Mouse (Mus musculus): ENCODE measurements around the gene Fcor. TPM values are rescaled to one million over a fixed set of nuclear protein-coding genes. Genes with fewer than 3 reads are reported as not detected.
A peak's percentile ranks its signal among the peaks of the same experiment; 100 is the strongest.

Fcor gene
- total RNA-seq (2017) = 4.3 to 4.9 TPM in 2 of 3 replicates, not detected in the other

DNA sequence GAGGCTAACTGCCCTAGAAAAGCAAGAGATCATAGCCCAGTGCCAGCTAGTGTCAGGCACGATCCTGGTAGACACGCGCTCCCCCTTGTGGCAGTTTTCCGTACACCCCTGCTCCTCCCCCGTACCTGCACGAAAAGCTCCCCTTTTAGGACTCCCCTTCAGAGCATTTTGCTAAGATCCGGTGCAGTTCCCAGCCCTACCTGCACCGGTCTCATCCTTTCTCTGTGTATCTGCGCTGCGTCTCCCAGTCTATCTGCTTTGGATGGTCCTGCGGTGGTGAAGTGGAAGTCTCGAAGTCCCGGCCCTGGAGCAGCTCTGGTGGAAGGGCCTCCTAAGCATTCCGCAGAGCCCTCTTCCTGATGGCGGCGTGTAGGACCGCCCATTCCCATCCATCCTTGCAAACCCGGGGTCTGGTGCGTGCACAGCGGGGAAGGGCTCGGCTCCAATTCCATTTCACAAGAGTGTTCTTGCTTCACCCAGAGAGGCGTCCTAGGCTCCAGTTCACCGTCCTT is at the start of gene Fcor:
Gene Fcor, minus strand, starts transcription at position 383 of the 512 bp plus-strand sequence.
- peak; percentile 56 for ATAC-seq (replicated peaks; ENCODE audit: insufficient number of reproducible peaks, low FRiP score, low TSS enrichment, poor library complexity, severe bottlenecking)

DNA sequence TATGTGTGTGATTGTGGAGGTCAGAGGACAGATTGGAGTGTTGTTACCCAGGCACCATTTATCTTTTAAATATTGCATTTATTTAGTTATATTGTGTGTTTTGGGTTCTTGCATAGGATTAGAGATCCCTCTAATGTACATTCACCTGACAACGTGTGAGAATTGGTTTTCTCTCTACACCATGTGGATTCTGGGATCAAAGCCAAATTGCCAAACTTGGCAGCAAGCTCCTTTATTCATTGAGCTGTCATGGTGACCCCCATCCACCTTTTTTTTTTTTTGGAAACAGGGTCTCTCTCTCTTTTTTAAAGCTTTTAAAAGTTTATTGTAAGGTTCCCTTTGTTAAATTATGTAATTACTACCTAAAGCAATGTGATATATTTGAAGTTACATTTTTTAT is 48.9 kb upstream of the Fcor start:
- ATAC-seq (replicated peaks; ENCODE audit: insufficient number of reproducible peaks, low FRiP score, low TSS enrichment, poor library complexity, severe bottlenecking) = no peak

GRCm38 (mm10) chr8:3720551-3720950 is 48.4 kb upstream of the Fcor start, which contains the start of gene Clec4g:
TSS of gene Clec4g (minus strand) at chr8:3720651.
- no peak for ATAC-seq (replicated peaks; ENCODE audit: insufficient number of reproducible peaks, low FRiP score, low TSS enrichment, poor library complexity, severe bottlenecking)

DNA sequence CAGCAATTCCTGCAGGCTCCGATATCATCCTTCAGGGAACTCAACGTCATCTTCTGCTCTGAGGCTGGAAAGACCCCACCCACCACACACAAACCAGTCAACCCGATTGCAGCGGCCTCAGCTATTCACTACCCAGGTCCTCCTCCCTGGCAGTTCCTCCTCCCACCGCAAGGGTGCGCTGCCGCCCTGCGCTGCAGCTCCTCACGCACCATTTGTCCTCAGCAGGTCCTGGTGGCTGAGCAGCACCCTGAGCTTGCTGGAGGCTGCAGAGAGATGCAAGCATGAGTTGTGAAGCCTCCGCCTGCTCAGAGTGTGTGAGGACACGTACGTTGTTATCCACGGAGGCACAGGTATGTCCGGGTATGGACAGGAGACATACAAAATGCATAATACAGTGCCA is 46.4 kb upstream of the Fcor start:
- peak; percentile 93 for ATAC-seq (replicated peaks; ENCODE audit: insufficient number of reproducible peaks, low FRiP score, low TSS enrichment, poor library complexity, severe bottlenecking)

DNA sequence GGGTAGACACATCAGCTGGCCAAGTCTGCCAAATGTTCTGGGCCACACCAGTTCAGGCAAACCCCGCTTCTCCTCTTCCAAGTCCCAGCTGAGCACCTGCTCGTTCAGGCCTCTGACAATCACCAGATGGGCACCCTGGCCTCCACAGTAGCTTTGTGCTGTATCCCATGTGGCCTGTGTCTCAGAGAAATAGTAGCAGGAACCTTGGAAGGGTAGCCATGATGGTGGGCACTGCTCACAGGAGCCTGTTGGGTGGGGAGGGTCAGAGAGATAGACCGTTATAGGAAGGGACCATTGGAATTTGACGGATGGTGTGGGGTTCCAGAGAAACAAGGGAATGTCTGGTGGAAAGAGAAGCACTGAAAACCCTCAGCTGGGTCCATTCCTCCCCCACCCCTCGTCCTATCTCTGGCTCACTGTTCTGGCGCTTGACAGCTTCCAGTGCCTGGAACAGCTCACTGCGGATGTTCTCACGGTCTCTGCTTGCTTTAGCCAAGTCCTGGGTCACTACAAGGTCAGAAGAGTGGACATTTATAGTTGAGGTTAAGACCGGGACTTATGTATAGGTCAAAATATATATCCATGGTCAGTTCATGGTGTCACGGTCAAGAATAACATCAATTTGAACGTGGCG is 45.3 kb upstream of the Fcor start:
- no peak for ATAC-seq (replicated peaks; ENCODE audit: insufficient number of reproducible peaks, low FRiP score, low TSS enrichment, poor library complexity, severe bottlenecking)

DNA sequence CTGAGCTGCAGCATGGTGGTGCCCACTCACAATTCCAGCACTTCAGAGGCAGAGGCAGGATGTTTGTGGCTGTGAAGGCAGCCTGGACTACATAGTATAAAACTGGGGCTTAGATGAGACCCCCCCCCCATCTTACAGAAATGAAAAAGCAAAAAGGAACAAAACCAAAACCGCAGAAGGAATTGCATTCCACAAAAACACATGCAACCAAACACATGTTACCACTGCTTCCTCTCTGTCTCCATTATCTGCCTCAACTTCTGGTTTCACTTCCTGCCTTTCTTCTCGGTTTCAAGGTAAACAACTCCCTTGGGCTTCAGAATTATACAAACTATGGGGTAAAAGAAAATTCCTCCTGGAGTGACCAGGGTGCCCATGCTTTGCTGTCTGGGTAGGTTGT is 39.5 kb upstream of the Fcor start:
- ATAC-seq (replicated peaks; ENCODE audit: insufficient number of reproducible peaks, low FRiP score, low TSS enrichment, poor library complexity, severe bottlenecking) = peak; percentile 75

- ATAC-seq (replicated peaks; ENCODE audit: insufficient number of reproducible peaks, low FRiP score, low TSS enrichment, poor library complexity, severe bottlenecking) = no peak
These were observed 38.1 kb upstream of the Fcor start for GRCm38 (mm10) chr8:3710312-3710711.

DNA sequence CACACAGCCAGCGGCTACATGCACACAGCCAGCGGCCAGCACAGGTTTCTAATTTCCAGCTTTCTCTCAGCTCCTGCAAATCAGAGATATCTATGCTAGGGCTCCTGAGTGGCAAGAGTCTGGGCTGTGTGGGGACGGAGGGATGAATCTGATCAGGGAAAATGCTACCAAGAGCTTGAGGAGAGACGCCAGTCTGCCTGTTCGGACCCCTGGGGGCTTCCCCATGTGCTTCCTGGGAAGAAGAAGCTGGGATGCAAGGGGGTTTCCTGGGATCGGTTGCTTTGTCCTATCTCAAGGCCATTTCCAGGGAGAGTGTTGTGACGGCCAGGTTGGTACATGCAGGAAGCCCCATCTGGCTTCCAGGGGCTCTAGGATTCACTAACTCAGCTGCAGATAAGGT is 35.4 kb upstream of the Fcor start:
- ATAC-seq (replicated peaks; ENCODE audit: insufficient number of reproducible peaks, low FRiP score, low TSS enrichment, poor library complexity, severe bottlenecking) = no peak

DNA sequence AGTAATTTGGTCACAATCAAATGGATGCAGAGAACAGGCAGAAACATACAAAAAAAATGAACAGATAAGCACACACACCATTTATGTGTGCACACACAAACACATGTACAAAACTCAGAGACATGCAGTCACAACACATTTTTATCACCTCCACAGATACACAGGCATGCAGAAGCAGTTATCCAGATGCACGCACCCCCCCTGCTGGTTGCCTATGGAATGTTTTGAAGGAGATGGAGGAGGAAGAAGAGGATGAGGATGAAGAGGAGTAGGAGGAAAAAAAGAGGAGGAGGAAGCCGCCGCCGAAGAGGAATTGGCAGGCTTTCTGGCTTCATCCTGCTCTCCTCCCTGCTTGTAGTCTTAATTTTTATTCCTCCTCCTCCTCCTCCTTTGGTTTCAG is 33.5 kb upstream of the Fcor start:
- no peak for ATAC-seq (replicated peaks; ENCODE audit: insufficient number of reproducible peaks, low FRiP score, low TSS enrichment, poor library complexity, severe bottlenecking)

DNA sequence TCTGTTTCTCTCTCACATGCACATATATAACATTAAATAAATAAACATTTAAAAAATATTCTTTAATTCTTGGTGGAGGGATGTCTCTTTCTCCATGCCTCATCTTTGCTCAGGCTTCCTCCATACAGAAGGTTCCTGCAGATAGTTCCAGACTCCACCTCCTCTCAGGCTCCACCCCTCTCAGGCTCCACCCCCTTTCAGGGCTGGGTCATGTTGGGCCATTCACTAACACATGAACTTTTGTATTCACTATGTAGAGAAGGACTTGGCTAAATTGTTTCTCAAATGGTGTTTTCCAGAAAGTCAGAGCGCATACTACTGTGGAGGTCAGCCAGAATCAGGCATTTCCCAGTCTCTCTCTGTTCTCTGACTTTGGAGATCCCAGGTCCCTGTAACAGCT is 29.3 kb upstream of the Fcor start:
- ATAC-seq (replicated peaks; ENCODE audit: insufficient number of reproducible peaks, low FRiP score, low TSS enrichment, poor library complexity, severe bottlenecking) = no peak

- no peak for ATAC-seq (replicated peaks; ENCODE audit: insufficient number of reproducible peaks, low FRiP score, low TSS enrichment, poor library complexity, severe bottlenecking)
These were observed 22.0 kb upstream of the Fcor start, which contains the start of gene Fcer2a for GRCm38 (mm10) chr8:3694121-3694520. TSS of gene Fcer2a (minus strand) at chr8:3694175.

DNA sequence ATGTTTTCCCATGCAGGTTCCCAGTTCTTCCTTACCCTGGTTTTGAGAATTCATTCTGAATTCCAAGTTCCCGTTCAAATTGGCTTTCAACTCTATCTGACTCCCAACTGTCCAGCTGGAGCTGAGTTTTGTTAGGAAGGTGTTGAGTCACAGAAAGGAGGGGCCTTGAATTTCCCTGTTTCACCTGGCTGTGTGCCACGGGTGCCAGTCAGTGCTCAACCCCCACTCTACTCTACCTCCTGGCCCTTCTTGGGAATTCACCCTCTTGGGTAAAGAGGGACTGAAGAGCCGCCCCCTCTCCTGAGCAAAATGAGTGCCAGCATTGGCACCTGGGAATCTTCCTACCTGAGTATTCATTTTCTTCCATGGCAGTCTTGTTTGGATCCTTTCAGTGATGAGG is 18.6 kb upstream of the Fcor start:
- no peak for ATAC-seq (replicated peaks; ENCODE audit: insufficient number of reproducible peaks, low FRiP score, low TSS enrichment, poor library complexity, severe bottlenecking)

- ATAC-seq (replicated peaks; ENCODE audit: insufficient number of reproducible peaks, low FRiP score, low TSS enrichment, poor library complexity, severe bottlenecking) = no peak
These were observed 15.4 kb upstream of the Fcor start for GRCm38 (mm10) chr8:3687537-3687936.

- no peak for ATAC-seq (replicated peaks; ENCODE audit: insufficient number of reproducible peaks, low FRiP score, low TSS enrichment, poor library complexity, severe bottlenecking)
These were observed 13.3 kb upstream of the Fcor start for GRCm38 (mm10) chr8:3685422-3685821.

DNA sequence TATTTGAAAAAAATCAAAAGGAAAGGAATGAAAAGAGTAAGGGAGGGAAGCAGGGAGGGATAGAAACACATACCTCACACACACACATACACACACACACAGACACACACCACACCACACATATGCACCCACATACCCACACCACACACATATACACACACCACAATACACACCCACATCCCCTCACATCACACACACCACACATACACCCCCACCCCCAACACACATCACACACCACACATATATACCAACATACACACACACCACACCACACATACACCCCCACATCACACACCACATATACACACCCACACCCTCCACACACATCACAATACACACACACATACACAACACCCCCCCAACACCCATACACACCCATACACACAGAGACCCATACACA is 12.4 kb upstream of the Fcor start:
- ATAC-seq (replicated peaks; ENCODE audit: insufficient number of reproducible peaks, low FRiP score, low TSS enrichment, poor library complexity, severe bottlenecking) = no peak

DNA sequence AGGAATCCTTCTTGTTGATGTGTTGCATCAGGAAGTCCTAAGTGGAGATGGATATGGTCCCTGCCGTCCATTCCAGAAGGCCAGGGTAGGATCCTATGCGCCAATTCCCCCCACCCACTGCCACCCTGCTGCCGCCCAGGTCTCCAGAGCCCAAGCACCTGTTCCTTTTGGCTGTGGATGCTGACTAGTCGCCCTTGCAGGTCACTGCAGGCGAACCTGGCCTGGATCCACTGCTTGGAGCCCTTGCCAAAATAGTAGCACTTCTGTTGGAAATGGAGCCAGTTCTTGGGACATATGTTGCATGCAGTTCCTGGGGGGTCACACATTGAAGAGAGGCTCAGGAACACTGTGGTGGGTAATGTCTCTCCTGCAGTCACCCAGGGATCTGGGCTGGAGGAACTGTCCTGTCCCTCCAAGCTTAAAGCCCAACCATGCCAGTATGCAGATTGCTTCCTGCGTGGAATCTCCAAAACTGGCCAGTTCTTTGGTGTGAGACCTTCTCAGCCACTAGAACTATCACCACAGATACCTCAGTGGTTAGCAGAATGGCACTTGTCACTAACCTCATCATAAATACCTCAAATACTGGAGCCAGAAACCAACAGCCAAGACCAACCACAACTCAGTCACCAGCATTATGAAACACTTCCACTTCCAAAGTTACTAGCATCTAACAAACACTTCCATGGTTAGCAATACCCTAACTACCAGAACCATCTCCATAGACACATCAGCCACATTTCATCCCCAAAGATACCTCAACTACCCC is 11.4 kb upstream of the Fcor start:
- no peak for ATAC-seq (replicated peaks; ENCODE audit: insufficient number of reproducible peaks, low FRiP score, low TSS enrichment, poor library complexity, severe bottlenecking)

GRCm38 (mm10) chr8:3682435-3682834 is 10.3 kb upstream of the Fcor start:
- ATAC-seq (replicated peaks; ENCODE audit: insufficient number of reproducible peaks, low FRiP score, low TSS enrichment, poor library complexity, severe bottlenecking) = no peak

- no peak for ATAC-seq (replicated peaks; ENCODE audit: insufficient number of reproducible peaks, low FRiP score, low TSS enrichment, poor library complexity, severe bottlenecking)
These were observed 7.5 kb upstream of the Fcor start for GRCm38 (mm10) chr8:3679656-3680055.

DNA sequence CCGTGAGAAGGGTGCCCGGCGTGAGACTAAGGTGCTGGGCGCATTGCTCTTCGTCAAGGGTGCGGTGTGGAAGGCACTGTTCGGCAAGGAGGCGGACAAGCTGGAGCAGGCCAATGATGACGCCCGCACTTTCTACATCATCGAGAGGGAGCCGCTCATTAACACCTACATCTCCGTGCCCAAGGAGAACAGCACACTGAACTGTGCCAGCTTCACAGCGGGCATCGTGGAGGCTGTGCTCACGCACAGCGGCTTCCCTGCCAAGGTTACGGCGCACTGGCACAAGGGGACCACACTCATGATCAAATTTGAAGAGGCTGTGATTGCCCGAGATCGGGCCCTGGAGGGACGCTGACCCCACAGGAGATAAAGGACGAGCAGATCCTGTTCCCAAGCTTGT is 7.1 kb upstream of the Fcor start:
- no peak for ATAC-seq (replicated peaks; ENCODE audit: insufficient number of reproducible peaks, low FRiP score, low TSS enrichment, poor library complexity, severe bottlenecking)

DNA sequence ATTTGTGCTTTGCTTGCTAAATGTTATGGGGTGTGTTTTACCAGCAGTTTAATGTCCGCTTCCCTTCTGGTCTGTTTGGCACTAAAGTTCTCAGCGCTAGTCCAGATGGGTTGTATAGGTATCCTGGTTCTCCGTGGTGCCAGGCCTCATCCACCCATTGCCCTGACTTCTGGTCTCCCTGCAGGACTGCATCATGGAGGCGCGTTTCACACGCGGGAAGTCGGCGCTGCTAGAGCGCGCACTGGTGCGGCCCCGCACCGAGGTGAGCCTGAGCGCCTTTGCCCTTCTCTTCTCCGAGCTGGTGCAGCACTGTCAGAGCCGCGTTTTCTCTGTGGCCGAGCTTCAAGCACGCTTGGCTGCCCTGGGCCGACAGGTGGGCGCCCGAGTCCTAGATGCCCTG is 6.7 kb upstream of the Fcor start:
- no peak for ATAC-seq (replicated peaks; ENCODE audit: insufficient number of reproducible peaks, low FRiP score, low TSS enrichment, poor library complexity, severe bottlenecking)

Data from monocyte, adult 5-6 weeks (primary cell).